Mouse (Mus musculus): ENCODE data around the gene Bag5. TPM values are rescaled to one million over a fixed set of nuclear protein-coding genes. Genes with fewer than 3 reads are reported as not detected.
A peak's percentile ranks its signal among the peaks of the same experiment; 100 is the strongest.

Gene Bag5
- polyA plus RNA-seq, 2 experiments: 9.8 to 15.2 TPM

- no peak for TF ChIP-seq CTCF (IDR thresholded peaks at IDR 0.05; ENCODE audit: low read depth)
- Histone ChIP-seq H3K36me3 (replicated peaks; ENCODE audit: control insufficient read depth, insufficient read depth, low read depth) (no peaks in the 10 kb centered on the region), H3K27ac (no peak overlapping the region), H3K4me3 (ENCODE audit: insufficient read depth in 1 of 2, low read depth in 2 of 2, low read length in 2 of 2) (peak overlapping the region; percentile 91 to 96), H3K9ac (replicated peaks) (peak overlapping the region; percentile 85), H3K27me3 (ENCODE audit: control insufficient read depth, insufficient read depth, low read length) (peaks cover 8% of the 10 kb centered on the region), H3K9me3 (ENCODE audit: control insufficient read depth, low read length) (no peaks in the 10 kb centered on the region), H3K4me2 (ENCODE audit: low read depth) (peak overlapping the region; percentile 96), H3K4me1 (replicated peaks; ENCODE audit: control insufficient read depth in 2 of 2, insufficient read depth in 2 of 2, low read length in 1 of 2) (peaks cover 8 to 12% of the 10 kb centered on the region in 2 experiments; a peak in 3 of 4 replicates)
- DNase-seq (ENCODE audit: low read depth in 3 of 3, low spot score in 3 of 3) (no peak), ATAC-seq (ENCODE audit: insufficient read depth) (no peak)
- WGBS (ENCODE audit: insufficient replicate concordance): 2% methylated on average over 13 of the region's 13 CpGs
Observed at GRCm38 (mm10) chr12:111678670-111678933, 34.5 kb downstream of the Bag5 start.

GRCm38 (mm10) chr12:111677882-111678669 is 35.0 kb downstream of the Bag5 start, which contains the start of gene Trmt61a:
Gene Trmt61a, plus strand, starts transcription at chr12:111678105.
- peaks cover 8 to 12% of the 10 kb centered on the region in 2 experiments; a peak in 3 of 4 replicates for H3K4me1 ChIP-seq (replicated peaks; ENCODE audit: control insufficient read depth in 2 of 2, insufficient read depth in 2 of 2, low read length in 1 of 2)
- WGBS (ENCODE audit: insufficient replicate concordance): under 1% methylated on average over 51 of the region's 51 CpGs
- peak within 1 kb of the TSS; percentile 96 for H3K4me2 ChIP-seq (ENCODE audit: low read depth)
- no peaks in the 10 kb centered on the region for H3K36me3 ChIP-seq (replicated peaks; ENCODE audit: control insufficient read depth, insufficient read depth, low read depth)
- DNase-seq (ENCODE audit: low read depth in 3 of 3, low spot score in 3 of 3) (peak; percentile 82 to 83 (median 83)), ATAC-seq (ENCODE audit: insufficient read depth) (peak; percentile 86)
- TF ChIP-seq EP300 (IDR thresholded peaks at IDR 0.05; ENCODE audit: low read depth): no peak
- TF ChIP-seq CTCF (IDR thresholded peaks at IDR 0.05; ENCODE audit: low read depth): no peak
- peak within 1 kb of the TSS; percentile 85 for H3K9ac ChIP-seq (replicated peaks)
- H3K4me3 ChIP-seq (ENCODE audit: insufficient read depth in 1 of 2, low read depth in 2 of 2, low read length in 2 of 2): peak within 1 kb of the TSS; percentile 91 to 96
- peak within 1 kb of the TSS; percentile 64 for H3K27ac ChIP-seq
- no peaks in the 10 kb centered on the region for H3K9me3 ChIP-seq (ENCODE audit: control insufficient read depth, low read length)
- H3K27me3 ChIP-seq (ENCODE audit: control insufficient read depth, insufficient read depth, low read length): peaks cover 13% of the 10 kb centered on the region

- peak overlapping the region; percentile 91 to 96 for H3K4me3 ChIP-seq (ENCODE audit: insufficient read depth in 1 of 2, low read depth in 2 of 2, low read length in 2 of 2)
- no peaks in the 10 kb centered on the region for H3K9me3 ChIP-seq (ENCODE audit: control insufficient read depth, low read length)
- no peak for TF ChIP-seq CTCF (IDR thresholded peaks at IDR 0.05; ENCODE audit: low read depth)
- no peak for TF ChIP-seq EP300 (IDR thresholded peaks at IDR 0.05; ENCODE audit: low read depth)
- no peak for DNase-seq (ENCODE audit: low read depth in 3 of 3, low spot score in 3 of 3)
- H3K4me1 ChIP-seq (replicated peaks; ENCODE audit: control insufficient read depth in 2 of 2, insufficient read depth in 2 of 2, low read length in 1 of 2): peaks cover 8 to 12% of the 10 kb centered on the region in 2 experiments; a peak in 3 of 4 replicates
- peak overlapping the region; percentile 96 for H3K4me2 ChIP-seq (ENCODE audit: low read depth)
- peak overlapping the region; percentile 85 for H3K9ac ChIP-seq (replicated peaks)
- 23% methylated on average over 5 of the region's 5 CpGs for WGBS (ENCODE audit: insufficient replicate concordance)
- peak overlapping the region; percentile 64 for H3K27ac ChIP-seq
- peak; percentile 21 for ATAC-seq (ENCODE audit: insufficient read depth)
- H3K27me3 ChIP-seq (ENCODE audit: control insufficient read depth, insufficient read depth, low read length): peaks cover 19% of the 10 kb centered on the region
- no peaks in the 10 kb centered on the region for H3K36me3 ChIP-seq (replicated peaks; ENCODE audit: control insufficient read depth, insufficient read depth, low read depth)
Observed at GRCm38 (mm10) chr12:111677421-111677820, 35.6 kb downstream of the Bag5 start.

- TF ChIP-seq CTCF (IDR thresholded peaks at IDR 0.05; ENCODE audit: low read depth) (no peak), EP300 (IDR thresholded peaks at IDR 0.05; ENCODE audit: low read depth) (no peak)
- H3K4me3 ChIP-seq (ENCODE audit: insufficient read depth in 1 of 2, low read depth in 2 of 2, low read length in 2 of 2): no peak overlapping the region
- no peak overlapping the region for H3K27ac ChIP-seq
- ATAC-seq (ENCODE audit: insufficient read depth) (no peak), DNase-seq (ENCODE audit: low read depth in 3 of 3, low spot score in 3 of 3) (no peak)
- no peaks in the 10 kb centered on the region for H3K36me3 ChIP-seq (replicated peaks; ENCODE audit: control insufficient read depth, insufficient read depth, low read depth)
- H3K4me1 ChIP-seq (replicated peaks; ENCODE audit: control insufficient read depth in 2 of 2, insufficient read depth in 2 of 2, low read length in 1 of 2): peaks cover 8 to 12% of the 10 kb centered on the region in 2 experiments; a peak in 3 of 4 replicates
- H3K9me3 ChIP-seq (ENCODE audit: control insufficient read depth, low read length): no peaks in the 10 kb centered on the region
- H3K4me2 ChIP-seq (ENCODE audit: low read depth): no peak overlapping the region
- peaks cover 34% of the 10 kb centered on the region for H3K27me3 ChIP-seq (ENCODE audit: control insufficient read depth, insufficient read depth, low read length)
- 43% methylated on average over 6 of the region's 6 CpGs for WGBS (ENCODE audit: insufficient replicate concordance)
- no peak overlapping the region for H3K9ac ChIP-seq (replicated peaks)
Observed at GRCm38 (mm10) chr12:111675797-111676580, 37.1 kb downstream of the Bag5 start.

Data from liver, embryonic 14.5 days (tissue).